Mouse (Mus musculus): Measurements from ENCODE around the gene Dmpk.
"Not testable (repeated sequence)": the region's sequence is repeated elsewhere in the genome, so short reads cannot be mapped to it uniquely, and the experiment has no call there.

The Dmpk gene

GRCm38 (mm10) chr7:19083701-19084100 is at the start of gene Dmpk:
Gene Dmpk (plus strand): TSS chr7:19083849.
- no peak for DNase-seq (ENCODE audit: low read depth, low spot score)

- no peak for DNase-seq (ENCODE audit: low read depth, low spot score)
Observed at GRCm38 (mm10) chr7:19044616-19045015, 39.0 kb upstream of the Dmpk start.

GRCm38 (mm10) chr7:19046286-19047069 is 37.2 kb upstream of the Dmpk start:
- no peak for DNase-seq (ENCODE audit: low read depth, low spot score)

- DNase-seq (ENCODE audit: low read depth, low spot score) = no peak
Observed at GRCm38 (mm10) chr7:19048006-19048527, 35.6 kb upstream of the Dmpk start.

GRCm38 (mm10) chr7:19049252-19049651 is 34.4 kb upstream of the Dmpk start:
- DNase-seq (ENCODE audit: low read depth, low spot score) = no peak

- DNase-seq (ENCODE audit: low read depth, low spot score) = no peak
Observed at GRCm38 (mm10) chr7:19050172-19050571, 33.5 kb upstream of the Dmpk start.

GRCm38 (mm10) chr7:19051161-19051560 is 32.5 kb upstream of the Dmpk start:
- no peak for DNase-seq (ENCODE audit: low read depth, low spot score)

GRCm38 (mm10) chr7:19052345-19053135 is 31.1 kb upstream of the Dmpk start:
- no peak for DNase-seq (ENCODE audit: low read depth, low spot score)

- no peak for DNase-seq (ENCODE audit: low read depth, low spot score)
Observed at GRCm38 (mm10) chr7:19053136-19053532, 30.5 kb upstream of the Dmpk start.

- DNase-seq (ENCODE audit: low read depth, low spot score) = peak; percentile 86
Observed at GRCm38 (mm10) chr7:19054047-19054776, 29.4 kb upstream of the Dmpk start, which contains the start of gene Rsph6a. Gene Rsph6a (plus strand): TSS chr7:19054690.

- no peak for DNase-seq (ENCODE audit: low read depth, low spot score)
Observed at GRCm38 (mm10) chr7:19054777-19055076, 28.9 kb upstream of the Dmpk start.

- DNase-seq (ENCODE audit: low read depth, low spot score) = no peak
Observed at GRCm38 (mm10) chr7:19055108-19055507, 28.5 kb upstream of the Dmpk start.

GRCm38 (mm10) chr7:19057405-19057804 is 26.2 kb upstream of the Dmpk start:
- DNase-seq (ENCODE audit: low read depth, low spot score) = no peak

GRCm38 (mm10) chr7:19065896-19066295 is 17.8 kb upstream of the Dmpk start:
- DNase-seq (ENCODE audit: low read depth, low spot score) = no peak

GRCm38 (mm10) chr7:19067063-19067462 is 16.6 kb upstream of the Dmpk start:
- DNase-seq (ENCODE audit: low read depth, low spot score) = peak; percentile 35

- no peak for DNase-seq (ENCODE audit: low read depth, low spot score)
Observed at GRCm38 (mm10) chr7:19067935-19068334, 15.7 kb upstream of the Dmpk start.

GRCm38 (mm10) chr7:19068707-19069106 is 14.9 kb upstream of the Dmpk start:
- peak; percentile 87 for DNase-seq (ENCODE audit: low read depth, low spot score)

GRCm38 (mm10) chr7:19069500-19069899 is 14.1 kb upstream of the Dmpk start:
- peak; percentile 73 for DNase-seq (ENCODE audit: low read depth, low spot score)

- DNase-seq (ENCODE audit: low read depth, low spot score) = not testable (repeated sequence)
Observed at GRCm38 (mm10) chr7:19071024-19071423, 12.6 kb upstream of the Dmpk start.

- DNase-seq (ENCODE audit: low read depth, low spot score) = peak; percentile 91
Observed at GRCm38 (mm10) chr7:19073504-19073903, 10.1 kb upstream of the Dmpk start.

GRCm38 (mm10) chr7:19074494-19074893 is 9.2 kb upstream of the Dmpk start:
- peak; percentile 66 for DNase-seq (ENCODE audit: low read depth, low spot score)

GRCm38 (mm10) chr7:19075231-19075630 is 8.4 kb upstream of the Dmpk start:
- DNase-seq (ENCODE audit: low read depth, low spot score) = no peak

Measured in ZHBTc4 (cell line).